Mouse (Mus musculus) erythroblast, embryonic 14.5 days (primary cell): ENCODE results near the gene Prelp. TPM values are rescaled to one million over a fixed set of nuclear protein-coding genes. Genes with fewer than 3 reads are reported as not detected.

ENCODE experiments used
- H3K27me3 ChIP-seq: 2 replicates; pipeline ENCODE4 v1.6.1; 2012; ENCODE audit warnings: inconsistent platforms; ENCODE audit not compliant: control insufficient read depth
- H3K36me3 ChIP-seq: 2 replicates; pipeline ENCODE4 v1.6.1; 2012; ENCODE audit warnings: mild to moderate bottlenecking, inconsistent platforms; ENCODE audit not compliant: control insufficient read depth
- H3K4me1 ChIP-seq: 2 replicates; pipeline ENCODE4 v1.6.1; 2012; ENCODE audit warnings: inconsistent platforms; ENCODE audit not compliant: control insufficient read depth
- H3K4me3 ChIP-seq: replicated peaks from 2 replicates; pipeline ENCODE3; 2012; ENCODE audit warnings: moderate library complexity, mild to moderate bottlenecking, inconsistent platforms
- H3K9me3 ChIP-seq: 2 replicates; pipeline ENCODE4 v1.6.1; 2012; ENCODE audit warnings: low read length, inconsistent platforms, mixed read lengths; ENCODE audit not compliant: control insufficient read depth
- GATA1 ChIP-seq: IDR thresholded peaks from 2 replicates; pipeline ENCODE4 v1.6.1; 2012; ENCODE audit warnings: low read length, inconsistent platforms, mixed read lengths
- TAL1 ChIP-seq: IDR thresholded peaks from 3 replicates; pipeline ENCODE4 v1.6.1; 2012; ENCODE audit warnings: low read length, inconsistent platforms, mixed read lengths
- polyA plus RNA-seq: library from polyadenylated mRNA; stranded (reverse); fragments of >175 nt; gene quantifications from 2 replicates; pipeline ENCODE4 v1.2.3, GENCODE M21; 2012

The Prelp gene
- polyA plus RNA-seq, 1 experiment, result not detected

DNA sequence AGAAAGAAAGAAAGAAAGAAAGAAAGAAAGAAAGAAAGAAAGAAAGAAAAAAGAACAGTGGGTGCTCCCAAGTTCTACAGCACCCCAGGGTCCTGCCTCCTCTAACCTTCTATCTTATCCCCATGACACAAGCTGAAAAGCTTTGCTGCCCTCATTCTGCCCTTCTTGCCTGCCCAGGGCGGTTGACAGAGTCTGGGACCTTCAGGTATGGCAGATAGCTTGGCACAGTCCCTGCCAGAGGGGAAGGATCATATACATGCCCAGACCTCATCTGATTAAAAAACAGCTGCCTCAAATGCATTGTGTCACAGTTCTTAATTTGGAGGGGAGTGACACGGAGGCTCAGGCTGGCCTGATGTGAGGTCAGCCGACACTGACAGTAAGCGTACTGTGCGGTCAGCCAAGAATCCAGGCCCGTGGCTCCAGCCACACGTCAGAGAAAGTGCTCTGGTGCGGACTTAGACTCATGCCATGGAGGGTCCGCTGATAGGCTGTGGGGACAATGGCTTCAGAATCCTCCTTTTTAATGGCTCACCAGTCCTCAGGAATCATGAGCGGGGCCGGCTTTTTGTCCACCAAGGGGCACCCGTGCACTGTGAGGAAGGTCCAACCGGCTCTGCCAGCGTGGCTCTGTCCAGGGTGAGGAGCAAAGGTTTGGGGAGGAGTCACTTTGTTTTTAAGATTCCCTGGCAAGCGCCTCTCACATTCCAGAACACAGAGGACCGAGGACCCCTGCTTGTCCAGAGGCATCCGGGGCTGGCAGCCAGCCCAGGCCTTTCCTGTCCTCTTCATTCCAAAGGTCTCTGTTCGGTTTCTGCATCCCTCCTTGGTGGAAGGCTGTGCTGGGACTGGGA is 40.3 kb upstream of the Prelp start:
- no peaks in the 10 kb centered on the region for H3K36me3 ChIP-seq
- no peaks in the 10 kb centered on the region for H3K9me3 ChIP-seq
- H3K27me3 ChIP-seq, result 0 out of 2 replicates have a peak, but pooled peaks cover 3% of the 10 kb centered on the region
- no peak overlapping the region for H3K4me3 ChIP-seq
- H3K4me1 ChIP-seq, result peaks cover 16% of the 10 kb centered on the region
- TF ChIP-seq TAL1 (no peak), GATA1 (no peak)

DNA sequence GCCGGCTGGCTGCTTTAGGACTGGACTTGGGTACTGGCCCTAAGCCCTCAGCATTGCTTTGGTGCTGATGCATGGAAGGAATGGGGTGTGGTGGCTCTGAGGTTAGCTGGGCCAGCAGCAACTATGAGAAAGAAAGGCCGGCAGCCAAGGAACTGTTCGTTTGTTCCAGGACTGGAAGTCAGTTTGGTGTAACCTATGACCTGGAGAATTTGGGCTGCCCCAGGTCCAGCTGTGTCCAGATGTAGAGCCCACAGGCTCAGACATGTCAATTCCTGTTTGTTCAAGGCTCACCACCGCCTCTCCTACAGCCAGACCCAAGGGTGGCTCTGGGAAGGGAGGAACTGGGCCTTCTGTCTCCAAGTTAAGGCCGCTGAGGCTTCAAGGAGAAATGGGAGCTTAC is 38.3 kb upstream of the Prelp start:
- Histone ChIP-seq H3K4me1 (peaks cover 19% of the 10 kb centered on the region), H3K9me3 (no peaks in the 10 kb centered on the region)

DNA sequence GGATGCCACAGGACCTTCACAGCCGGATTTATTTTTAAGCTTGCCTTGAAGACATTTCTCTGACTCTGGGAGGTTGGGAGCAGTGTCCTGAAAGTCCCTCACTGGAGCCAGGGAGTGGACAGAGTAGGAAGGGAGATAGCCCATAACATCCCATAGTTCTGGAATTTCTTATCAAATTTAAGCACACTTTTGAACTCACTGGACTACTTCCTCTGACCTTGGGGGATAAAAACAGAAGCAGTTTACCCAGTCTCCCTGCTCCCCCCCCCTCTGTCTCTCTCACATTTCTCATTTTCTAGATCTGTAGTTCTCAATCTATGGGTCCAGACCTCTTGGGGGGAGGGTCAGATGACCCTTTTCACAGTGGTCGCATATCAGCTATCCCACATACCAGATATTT is 32.8 kb upstream of the Prelp start:
- no peak for TF ChIP-seq GATA1
- no peak for TF ChIP-seq TAL1
- Histone ChIP-seq H3K4me1 (peaks cover 48% of the 10 kb centered on the region), H3K36me3 (no peaks in the 10 kb centered on the region), H3K27me3 (no peaks in the 10 kb centered on the region), H3K4me3 (no peak overlapping the region), H3K9me3 (no peaks in the 10 kb centered on the region)

More for the DNA sequence above, 38.3 kb upstream of the Prelp start:
- no peaks in the 10 kb centered on the region for H3K36me3 ChIP-seq
- no peak overlapping the region for H3K4me3 ChIP-seq
- 0 out of 2 replicates have a peak, but pooled peaks cover 3% of the 10 kb centered on the region for H3K27me3 ChIP-seq
- TF ChIP-seq TAL1 (no peak), GATA1 (no peak)

DNA sequence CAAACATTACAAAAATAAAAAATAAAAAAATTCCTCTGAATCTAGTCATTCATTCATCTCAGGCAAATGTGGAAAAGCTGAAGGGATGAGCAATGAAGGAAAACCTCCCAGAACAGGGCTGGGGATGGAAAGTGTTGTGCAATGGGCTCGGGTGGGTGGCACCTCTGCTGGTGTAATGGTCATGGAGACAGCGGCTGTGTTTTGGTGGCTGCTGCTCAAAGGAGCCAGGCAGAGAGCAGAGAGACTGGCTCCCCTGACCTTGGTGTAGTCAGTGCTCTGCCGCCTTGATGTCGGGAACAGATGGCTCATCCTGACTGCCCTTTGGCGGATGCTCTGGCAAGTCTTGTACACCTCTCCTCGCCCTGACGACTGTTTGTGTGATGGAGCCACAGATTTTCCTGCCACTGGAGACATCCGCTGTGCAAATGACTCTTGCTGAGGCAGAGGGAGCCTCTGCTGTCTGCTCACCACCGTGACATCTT is 32.1 kb upstream of the Prelp start:
- Histone ChIP-seq H3K4me3 (no peak overlapping the region), H3K9me3 (no peaks in the 10 kb centered on the region), H3K27me3 (no peaks in the 10 kb centered on the region), H3K4me1 (peaks cover 48% of the 10 kb centered on the region), H3K36me3 (no peaks in the 10 kb centered on the region)
- TF ChIP-seq GATA1, result no peak
- no peak for TF ChIP-seq TAL1

DNA sequence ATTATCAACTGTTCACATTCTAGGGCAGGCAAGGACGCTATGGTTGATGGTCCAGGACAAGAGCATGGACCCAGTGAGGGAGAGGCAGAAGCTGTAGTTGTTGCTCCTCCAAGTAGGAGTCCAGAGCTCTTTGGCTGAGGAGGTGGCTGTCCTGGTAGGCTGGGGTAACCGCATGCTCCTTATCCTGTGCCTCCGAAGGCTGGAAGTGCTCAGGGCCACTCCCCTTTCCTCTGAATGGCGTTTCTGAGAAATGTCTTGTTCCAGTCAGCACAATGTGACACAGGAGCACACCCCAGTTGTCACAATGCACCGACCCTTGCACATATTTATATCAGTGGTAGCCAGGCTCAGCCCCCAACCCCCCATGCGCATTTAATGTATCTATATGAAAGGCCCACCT is 30.4 kb upstream of the Prelp start:
- Histone ChIP-seq H3K27me3 (no peaks in the 10 kb centered on the region), H3K36me3 (no peaks in the 10 kb centered on the region), H3K9me3 (no peaks in the 10 kb centered on the region), H3K4me1 (peaks cover 48% of the 10 kb centered on the region), H3K4me3 (no peak overlapping the region)
- no peak for TF ChIP-seq TAL1
- no peak for TF ChIP-seq GATA1

DNA sequence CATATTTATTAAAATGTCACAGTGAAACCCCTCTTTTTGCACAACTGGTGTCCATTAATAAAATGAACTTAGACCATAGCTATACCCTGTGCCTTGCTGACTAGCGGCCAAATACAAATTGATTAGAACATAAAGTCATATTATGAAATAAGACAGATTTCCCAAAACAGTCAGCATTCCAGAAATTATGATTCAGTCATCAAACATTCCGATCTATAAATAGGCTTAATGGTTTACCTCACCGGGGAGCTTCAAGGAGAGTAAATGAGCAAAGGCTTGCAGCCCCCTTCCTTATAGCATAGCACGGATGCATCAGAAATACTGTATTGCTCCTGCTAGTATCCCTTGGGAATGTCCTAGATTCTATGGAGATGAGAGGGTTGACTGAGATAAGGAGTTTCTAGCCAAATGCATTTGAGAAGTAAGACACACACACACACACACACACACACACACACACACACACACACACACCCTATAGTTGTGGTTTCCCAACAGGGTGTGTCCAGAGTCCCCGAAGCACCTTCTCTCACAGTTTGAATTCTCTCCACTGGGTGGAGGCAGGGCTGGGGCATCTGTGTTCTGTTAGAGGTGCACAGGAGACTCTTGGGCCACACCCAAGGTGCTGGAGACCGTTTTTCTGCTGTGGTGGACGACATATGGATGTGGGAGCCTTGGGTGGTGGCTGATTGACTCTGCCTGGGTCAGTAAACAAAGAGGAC is 29.0 kb upstream of the Prelp start:
- H3K36me3 ChIP-seq, result no peaks in the 10 kb centered on the region
- peaks cover 50% of the 10 kb centered on the region for H3K4me1 ChIP-seq
- no peak overlapping the region for H3K4me3 ChIP-seq
- H3K27me3 ChIP-seq, result no peaks in the 10 kb centered on the region
- no peak for TF ChIP-seq TAL1
- TF ChIP-seq GATA1, result no peak
- H3K9me3 ChIP-seq, result no peaks in the 10 kb centered on the region

DNA sequence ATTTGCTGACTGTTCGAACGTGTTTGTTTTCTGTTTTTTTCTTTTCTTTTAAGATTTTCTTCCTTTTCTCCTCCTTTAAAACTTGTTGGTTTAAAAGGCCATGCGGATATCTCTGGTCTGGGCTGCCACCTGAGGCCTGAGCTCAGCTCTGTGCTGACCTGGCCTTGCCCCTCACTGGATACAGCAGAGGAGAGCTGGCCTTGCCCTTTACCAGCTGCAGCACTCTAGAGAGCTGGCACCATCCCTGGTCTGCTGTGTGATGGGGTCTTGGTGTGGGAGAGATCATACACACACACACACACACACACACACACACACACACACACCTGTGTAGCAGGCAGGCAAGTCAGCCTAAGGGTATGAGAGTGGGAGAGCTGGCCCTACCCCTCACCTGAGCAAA is 23.9 kb upstream of the Prelp start:
- Histone ChIP-seq H3K9me3 (0 out of 2 replicates have a peak, but pooled peaks cover 3% of the 10 kb centered on the region), H3K27me3 (no peaks in the 10 kb centered on the region), H3K36me3 (no peaks in the 10 kb centered on the region), H3K4me3 (no peak overlapping the region), H3K4me1 (peaks cover 12% of the 10 kb centered on the region)
- TF ChIP-seq GATA1 (no peak), TAL1 (no peak)

DNA sequence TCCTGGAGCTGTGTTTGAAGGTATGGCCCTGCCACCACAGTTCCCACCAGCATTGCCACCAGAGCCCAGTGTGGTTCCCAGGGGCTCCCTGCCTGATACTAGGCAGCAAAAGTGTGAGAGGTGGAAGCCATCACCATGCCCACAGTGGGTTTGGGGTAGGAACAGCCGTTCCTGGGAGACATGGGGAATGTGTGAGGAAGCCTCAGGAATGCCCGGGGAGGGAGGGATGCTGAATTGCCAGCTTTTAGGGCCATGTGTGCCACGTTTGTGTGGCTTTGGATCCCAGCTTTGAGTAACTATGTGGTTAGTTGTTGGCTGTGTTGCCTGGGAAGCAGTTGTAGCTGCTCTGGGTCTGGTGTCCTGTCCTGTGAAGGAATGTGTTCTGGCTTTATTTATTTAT is 20.7 kb upstream of the Prelp start:
- Histone ChIP-seq H3K4me1 (peaks cover 8% of the 10 kb centered on the region), H3K27me3 (no peaks in the 10 kb centered on the region), H3K9me3 (0 out of 2 replicates have a peak, but pooled peaks cover 3% of the 10 kb centered on the region), H3K36me3 (no peaks in the 10 kb centered on the region), H3K4me3 (no peak overlapping the region)
- TF ChIP-seq TAL1 (no peak), GATA1 (no peak)

DNA sequence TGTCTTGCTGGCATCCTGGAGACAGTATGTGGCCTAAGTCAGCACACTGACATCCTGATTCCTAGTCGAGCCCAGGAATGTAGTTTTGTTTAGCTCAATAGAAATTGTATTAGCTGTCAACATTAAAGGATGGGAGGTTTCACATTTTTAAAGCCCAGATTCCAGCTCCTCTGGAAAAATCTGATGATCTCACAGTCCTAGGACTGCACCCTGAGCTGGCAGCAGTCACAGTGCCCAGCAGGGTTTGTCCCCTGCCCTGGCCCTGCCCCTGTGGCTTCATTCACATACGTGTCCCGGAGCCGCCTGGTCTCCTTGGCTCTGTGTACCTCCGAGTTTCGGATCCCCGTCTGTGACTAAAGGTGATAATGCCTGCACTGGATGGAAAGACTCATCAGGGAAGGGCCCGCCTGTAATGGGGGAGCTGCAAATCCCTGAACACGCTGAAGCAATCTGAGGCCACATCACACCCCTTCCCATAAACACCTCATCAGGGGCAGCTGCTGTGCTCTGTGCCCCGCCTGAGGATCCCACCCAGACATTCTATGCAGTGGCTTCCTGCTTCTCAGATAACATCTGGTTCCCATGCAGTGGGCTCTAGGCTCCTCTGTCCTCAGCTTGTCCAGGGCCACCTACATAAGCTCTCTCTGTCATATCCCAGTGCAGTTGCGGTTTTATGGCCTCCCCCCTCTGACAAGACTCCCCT is 20.1 kb upstream of the Prelp start:
- Histone ChIP-seq H3K27me3 (no peaks in the 10 kb centered on the region), H3K36me3 (no peaks in the 10 kb centered on the region), H3K4me3 (no peak overlapping the region), H3K4me1 (peaks cover 8% of the 10 kb centered on the region), H3K9me3 (0 out of 2 replicates have a peak, but pooled peaks cover 3% of the 10 kb centered on the region)
- TF ChIP-seq TAL1 (no peak), GATA1 (no peak)
